Mouse (Mus musculus) kidney, adult 2 months (tissue): ENCODE measurements at regions not wholly inside any gene's neighbourhood (a gene's known extent, or its start where the extent isn't known, plus 50 kb on each side); places are given as distances from the start of the nearest gene placed in this dataset.

Source experiments
- CTCF ChIP-seq: fragments of 200-500 bp; conservative IDR thresholded peaks from 2 replicates; pipeline ENCODE4 v1.5.1; 2011; ENCODE audit warnings: low read depth, mild to moderate bottlenecking, control low read depth, low read length, moderate library complexity, mixed read lengths; ENCODE audit not compliant: insufficient read depth, insufficient read length
- POLR2A ChIP-seq: fragments of 200-500 bp; IDR thresholded peaks from one replicate; pipeline ENCODE4 v1.6.1; 2011; ENCODE audit warnings: low read depth, low read length, control low read depth

DNA sequence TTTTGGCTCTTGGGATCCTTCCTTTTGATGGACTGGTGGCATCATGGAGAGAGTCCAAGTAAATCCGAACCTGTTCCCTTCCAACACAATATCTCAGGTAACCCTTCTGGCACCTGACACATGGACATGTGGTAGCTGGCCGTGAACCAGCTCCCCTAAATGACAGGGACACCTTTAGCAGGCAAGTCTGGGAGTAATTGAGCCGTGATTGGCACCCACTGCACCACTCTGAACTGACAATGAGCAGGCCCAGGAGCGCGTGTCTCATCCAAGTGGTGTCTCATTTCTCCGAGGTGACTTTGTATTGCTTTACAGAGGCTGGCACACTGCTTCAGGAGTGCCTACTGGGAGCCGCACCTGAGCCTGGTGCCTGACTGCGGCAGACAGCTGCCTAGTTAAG, 203.5 kb downstream of the Snx10 start:
- TF ChIP-seq CTCF (no peak), POLR2A (no peak)
